In genomic region chr19:15033921-15034320, GRCm38 (mm10) we compare ENCODE assay signal across 21 mouse cellular contexts.
DNase-seq lines count a peak whose midpoint lies in the region; ATAC-seq and TF ChIP-seq lines count a peak whose summit lies in the region.
"Had no signal": no experiment of that assay in that cellular context is flagged by ENCODE, and none has a peak within 500 bp of the region (broad histone marks: within the 10 kb centered on the region; RNA-seq: fewer than 3 reads in every experiment).

No protein-coding gene starts in this region.

- no peak overlapping the region for H3K27ac ChIP-seq in midbrain, embryonic 14.5 days (replicated peaks; ENCODE audit: low read depth, low read length)
- no peak overlapping the region for H3K27ac ChIP-seq in midbrain, postnatal 0 days (ENCODE audit: low read depth, low read length)
- no peak overlapping the region for H3K27ac ChIP-seq in liver, embryonic 12.5 days
- H3K27ac ChIP-seq: embryonic facial prominence, embryonic 15.5 days; forebrain, embryonic 15.5 days; hindbrain, embryonic 14.5 days had no signal

- intact Hi-C loops in heart, postnatal 10 days (cut with DNase I), result no loop called here

- H3K36me3 ChIP-seq in midbrain, embryonic 14.5 days (ENCODE audit: control insufficient read depth, insufficient read depth, low read length), result no peaks in the 10 kb centered on the region
- H3K36me3 ChIP-seq in midbrain, postnatal 0 days (ENCODE audit: insufficient read depth, low read length), result no peaks in the 10 kb centered on the region
- no peaks in the 10 kb centered on the region for H3K36me3 ChIP-seq in liver, embryonic 12.5 days
- H3K36me3 ChIP-seq: embryonic facial prominence, embryonic 15.5 days; forebrain, embryonic 15.5 days; G1E; heart, embryonic 12.5 days had no signal

- no peak for ATAC-seq in midbrain, embryonic 14.5 days (ENCODE audit: low FRiP score, low TSS enrichment)
- no peak for ATAC-seq in midbrain, postnatal 0 days (ENCODE audit: low FRiP score)
- no peak for ATAC-seq in liver, embryonic 12.5 days
- ATAC-seq: CD4-positive, CD25-positive, alpha-beta regulatory T cell, adult 4 months; forebrain, embryonic 15.5 days; intestine, embryonic 16.5 days had no signal

- H3K4me2 ChIP-seq in midbrain, embryonic 14.5 days (ENCODE audit: low read length), result no peak overlapping the region
- H3K4me2 ChIP-seq in midbrain, postnatal 0 days (ENCODE audit: low read depth, low read length, poor library complexity, severe bottlenecking), result no peak overlapping the region
- no peak overlapping the region for H3K4me2 ChIP-seq in liver, embryonic 12.5 days
- H3K4me2 ChIP-seq: embryonic facial prominence, embryonic 15.5 days; forebrain, embryonic 15.5 days; heart, embryonic 12.5 days; hindbrain, embryonic 14.5 days had no signal

- H3K27me3 ChIP-seq in midbrain, embryonic 14.5 days (ENCODE audit: control insufficient read depth, insufficient read depth, low read length), result no peaks in the 10 kb centered on the region; the same call in 1 of the 2 replicates
- 0 out of 2 replicates have a peak, but pooled peaks cover 2% of the 10 kb centered on the region for H3K27me3 ChIP-seq in midbrain, postnatal 0 days (ENCODE audit: insufficient read depth, low read length)
- no peaks in the 10 kb centered on the region for H3K27me3 ChIP-seq in liver, embryonic 12.5 days (replicated peaks)

- no peak overlapping the region for H3K4me3 ChIP-seq in midbrain, embryonic 14.5 days (replicated peaks; ENCODE audit: low read depth, low read length)
- no peak overlapping the region for H3K4me3 ChIP-seq in midbrain, postnatal 0 days (ENCODE audit: low read depth, low read length)
- no peak overlapping the region for H3K4me3 ChIP-seq in liver, embryonic 12.5 days
- H3K4me3 ChIP-seq: embryonic facial prominence, embryonic 15.5 days; erythroblast, embryonic 14.5 days; forebrain, embryonic 15.5 days; heart, embryonic 12.5 days had no signal

- 31% methylated on average over 8 of the region's 8 CpGs for WGBS in midbrain, embryonic 14.5 days
- WGBS in midbrain, postnatal 0 days, result 36% methylated on average over 8 of the region's 8 CpGs
- WGBS in liver, embryonic 12.5 days (ENCODE audit: insufficient replicate concordance), result 66% methylated on average over 8 of the region's 8 CpGs

- H3K9ac ChIP-seq in midbrain, embryonic 14.5 days (replicated peaks; ENCODE audit: low read length), result no peak overlapping the region
- H3K9ac ChIP-seq in midbrain, postnatal 0 days (replicated peaks; ENCODE audit: low read length, poor library complexity, severe bottlenecking), result no peak overlapping the region
- H3K9ac ChIP-seq in liver, embryonic 12.5 days, result no peak overlapping the region
- H3K9ac ChIP-seq: embryonic facial prominence, embryonic 15.5 days; forebrain, embryonic 15.5 days; heart, embryonic 12.5 days; hindbrain, embryonic 14.5 days had no signal

- no peaks in the 10 kb centered on the region for H3K9me3 ChIP-seq in midbrain, embryonic 14.5 days (ENCODE audit: control insufficient read depth, low read length)
- no peaks in the 10 kb centered on the region for H3K9me3 ChIP-seq in midbrain, postnatal 0 days (ENCODE audit: low read length)
- H3K9me3 ChIP-seq in liver, embryonic 12.5 days (replicated peaks), result no peaks in the 10 kb centered on the region
- H3K9me3 ChIP-seq: embryonic facial prominence, embryonic 15.5 days; forebrain, embryonic 15.5 days; G1E; heart, embryonic 12.5 days had no signal

- no peaks in the 10 kb centered on the region for H3K4me1 ChIP-seq in midbrain, embryonic 14.5 days (ENCODE audit: control insufficient read depth, insufficient read depth, low read length)
- no peaks in the 10 kb centered on the region for H3K4me1 ChIP-seq in midbrain, postnatal 0 days (ENCODE audit: insufficient read depth, low read length)
- no peaks in the 10 kb centered on the region for H3K4me1 ChIP-seq in liver, embryonic 12.5 days
- H3K4me1 ChIP-seq: heart, embryonic 12.5 days had no signal

- peak; percentile 52 for DNase-seq in heart, adult 11 months
- no peak for DNase-seq in heart, postnatal 10 days
- DNase-seq in midbrain, embryonic 14.5 days, result peak; percentile 41
- no peak for DNase-seq in midbrain, postnatal 0 days (ENCODE audit: low spot score)
- peak; percentile 31 for DNase-seq in retina, embryonic 14.5 days (ENCODE audit: low spot score)
- DNase-seq in natural killer cell, adult 2 months (ENCODE audit: low spot score in 2 of 2), result no peak
- DNase-seq: adrenal gland, adult 2 months; adrenal gland, postnatal 25 days; B cell, adult 2 months; cerebellum, adult 2 months; gastrocnemius, postnatal 10 days; heart, postnatal 36 days had no signal

- no peak for TF ChIP-seq CTCF in midbrain, postnatal 0 days (IDR thresholded peaks at IDR 0.05)

Comparison
In these comparisons a context has a peak if more than half of its experiments do, and no peak if none do; other contexts are left out.
1. DNase-seq: peak in heart, adult 11 months (single experiment), midbrain, embryonic 14.5 days (single experiment) and retina, embryonic 14.5 days (single experiment); none in heart, postnatal 10 days (0 of 2), midbrain, postnatal 0 days (single experiment) and natural killer cell, adult 2 months (0 of 2).